Mouse (Mus musculus) CH12.LX (cell line): ENCODE data around the gene Soga1.

Experiments used
- E2F4 ChIP-seq: IDR thresholded peaks from 2 replicates; pipeline ENCODE4 v1.6.1; 2011; ENCODE audit warnings: low read depth, low read length, improper control_type of control experiment; ENCODE audit not compliant: insufficient replicate concordance
- POLR2A ChIP-seq: IDR thresholded peaks from 2 replicates; pipeline ENCODE4 v1.6.1; 2011; ENCODE audit warnings: low read depth, mild to moderate bottlenecking, improper control_type of control experiment, low read length
- USF1 ChIP-seq: IDR thresholded peaks from 2 replicates; pipeline ENCODE4 v1.6.1; 2014; ENCODE audit warnings: low read depth, mild to moderate bottlenecking, inconsistent platforms, low read length, improper control_type of control experiment

DNA sequence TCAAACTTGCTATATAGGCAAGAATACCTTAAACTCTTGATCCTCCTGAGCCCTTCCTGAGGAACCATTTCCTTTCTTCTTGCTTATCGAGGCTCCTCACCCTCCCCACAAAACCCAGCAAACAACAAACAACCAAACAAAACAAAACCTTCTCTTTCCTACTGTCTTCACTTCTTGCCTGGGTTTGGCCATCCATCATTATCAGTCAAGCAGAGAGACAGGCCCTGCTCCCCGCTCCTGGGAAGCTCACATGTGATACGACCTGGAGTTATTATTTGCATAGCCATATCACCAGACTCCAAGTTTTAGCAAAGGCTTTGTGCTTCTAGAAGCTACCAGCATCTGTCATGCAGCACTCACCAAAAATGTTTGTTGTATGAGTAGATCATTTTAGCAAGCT is 91.7 kb downstream of the Soga1 start:
- TF ChIP-seq USF1 (no peak), E2F4 (no peak), POLR2A (no peak)
